Mouse (Mus musculus): Measurements from ENCODE around the gene Mob3a. TPM values are rescaled to one million over a fixed set of nuclear protein-coding genes. Genes with fewer than 3 reads are reported as not detected.
"Not testable (repeated sequence)": the region's sequence is repeated elsewhere in the genome, so short reads cannot be mapped to it uniquely, and the experiment has no call there.

Mob3a gene
- total and polyA plus RNA-seq, 2 experiments = 3.5 to 6.1 TPM

- Histone ChIP-seq H3K4me3 (ENCODE audit: insufficient read depth, low read depth, low read length) (no peak overlapping the region), H3K27ac (replicated peaks; ENCODE audit: insufficient read depth, low read depth, low read length) (no peak overlapping the region), H3K9ac (ENCODE audit: low read depth, low read length) (no peak overlapping the region), H3K79me2 (ENCODE audit: control insufficient read depth, insufficient read depth, low read length) (peaks cover 12% of the 10 kb centered on the region; the same call in 1 of the 2 replicates), H3K36me3 (ENCODE audit: control insufficient read depth, insufficient read depth, low read length) (no peaks in the 10 kb centered on the region), H3K4me1 (ENCODE audit: control insufficient read depth, insufficient read depth, low read length) (peaks cover 2% of the 10 kb centered on the region; the same call in 1 of the 2 replicates), H3K27me3 (ENCODE audit: control insufficient read depth, insufficient read depth, low read length) (no peaks in the 10 kb centered on the region)
- no peak for DNase-seq (ENCODE audit: extremely low read depth, low read depth, low spot score)
- 94% methylated on average over 10 of the region's 10 CpGs for WGBS
- TF ChIP-seq CTCF (IDR thresholded peaks at IDR 0.05; ENCODE audit: low read depth, low read length) = no peak
- no peak for TF ChIP-seq POLR2A (IDR thresholded peaks at IDR 0.05; ENCODE audit: extremely low read depth, insufficient read depth, low read length)
These were observed 51.4 kb downstream of the Mob3a start for GRCm38 (mm10) chr10:80650392-80650791.

DNA sequence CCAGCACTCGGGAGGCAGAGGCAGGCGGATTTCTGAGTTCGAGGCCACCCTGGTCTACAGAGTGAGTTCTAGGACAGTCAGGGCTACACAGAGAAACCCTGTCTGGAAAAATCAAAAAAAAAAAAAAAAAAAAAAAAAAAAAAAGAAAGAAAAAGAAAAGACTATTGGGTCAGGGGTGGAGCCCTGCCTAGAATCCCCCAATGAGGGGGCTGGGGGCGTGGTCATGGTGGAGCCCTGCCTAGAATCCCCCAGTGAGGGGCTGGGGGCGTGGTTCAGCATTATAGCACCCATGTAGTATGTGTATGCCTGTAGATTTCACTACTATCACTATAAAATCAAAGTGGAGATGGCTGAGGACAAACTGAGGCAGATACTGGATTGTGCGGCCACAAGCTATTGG lies 51.9 kb downstream of the Mob3a start:
- not testable (repeated sequence) for H3K27me3 ChIP-seq (ENCODE audit: control insufficient read depth, insufficient read depth, low read length); H3K4me1 ChIP-seq (ENCODE audit: control insufficient read depth, insufficient read depth, low read length); H3K36me3 ChIP-seq (ENCODE audit: control insufficient read depth, insufficient read depth, low read length); H3K9ac ChIP-seq (ENCODE audit: low read depth, low read length); H3K4me3 ChIP-seq (ENCODE audit: insufficient read depth, low read depth, low read length); DNase-seq (ENCODE audit: extremely low read depth, low read depth, low spot score); H3K27ac ChIP-seq (replicated peaks; ENCODE audit: insufficient read depth, low read depth, low read length); H3K79me2 ChIP-seq (ENCODE audit: control insufficient read depth, insufficient read depth, low read length)
- 94% methylated on average over 6 of the region's 6 CpGs for WGBS

- no peak overlapping the region for H3K4me3 ChIP-seq (ENCODE audit: insufficient read depth, low read depth, low read length)
- 55% methylated on average over 10 of the region's 10 CpGs for WGBS
- DNase-seq (ENCODE audit: extremely low read depth, low read depth, low spot score) = peak; percentile 68
- H3K9ac ChIP-seq (ENCODE audit: low read depth, low read length) = no peak overlapping the region
- H3K4me1 ChIP-seq (ENCODE audit: control insufficient read depth, insufficient read depth, low read length) = no peaks in the 10 kb centered on the region
- no peak for TF ChIP-seq CTCF (IDR thresholded peaks at IDR 0.05; ENCODE audit: low read depth, low read length)
- no peak for TF ChIP-seq POLR2A (IDR thresholded peaks at IDR 0.05; ENCODE audit: extremely low read depth, insufficient read depth, low read length)
- no peaks in the 10 kb centered on the region for H3K79me2 ChIP-seq (ENCODE audit: control insufficient read depth, insufficient read depth, low read length)
- H3K27ac ChIP-seq (replicated peaks; ENCODE audit: insufficient read depth, low read depth, low read length) = no peak overlapping the region
- H3K27me3 ChIP-seq (ENCODE audit: control insufficient read depth, insufficient read depth, low read length) = no peaks in the 10 kb centered on the region
- H3K36me3 ChIP-seq (ENCODE audit: control insufficient read depth, insufficient read depth, low read length) = peaks cover 2% of the 10 kb centered on the region; the same call in 1 of the 2 replicates
These were observed 54.8 kb downstream of the Mob3a start for GRCm38 (mm10) chr10:80646936-80647335.

DNA sequence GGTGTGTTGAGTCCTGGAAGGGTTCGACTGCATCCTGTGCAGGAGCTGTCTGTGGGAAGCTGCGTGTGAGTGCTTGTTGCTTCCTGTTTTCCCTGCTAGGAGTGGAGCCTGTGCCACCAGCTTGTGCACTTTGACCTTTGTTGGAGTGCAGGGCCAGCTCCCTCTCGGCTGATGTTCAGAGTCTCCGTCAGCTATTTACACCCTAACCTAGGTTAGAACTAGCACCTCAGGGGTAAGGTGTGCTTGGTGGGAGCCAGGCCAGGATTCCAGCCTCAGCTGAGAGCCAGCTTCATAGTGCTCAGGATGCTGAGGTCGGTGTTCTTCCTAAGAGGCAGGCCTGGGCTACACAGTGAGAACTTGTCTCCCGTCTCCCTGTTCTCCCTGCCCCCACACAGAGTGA lies 66.4 kb downstream of the Mob3a start:
- Histone ChIP-seq H3K79me2 (ENCODE audit: control insufficient read depth, insufficient read depth, low read length) (peaks cover 24% of the 10 kb centered on the region), H3K4me3 (ENCODE audit: insufficient read depth, low read depth, low read length) (no peak overlapping the region), H3K9ac (ENCODE audit: low read depth, low read length) (no peak overlapping the region), H3K27me3 (ENCODE audit: control insufficient read depth, insufficient read depth, low read length) (no peaks in the 10 kb centered on the region), H3K27ac (replicated peaks; ENCODE audit: insufficient read depth, low read depth, low read length) (no peak overlapping the region; the same call in 1 of the 2 replicates), H3K36me3 (ENCODE audit: control insufficient read depth, insufficient read depth, low read length) (peaks cover 6% of the 10 kb centered on the region; the same call in 1 of the 2 replicates), H3K4me1 (ENCODE audit: control insufficient read depth, insufficient read depth, low read length) (peaks cover 17% of the 10 kb centered on the region)
- DNase-seq (ENCODE audit: extremely low read depth, low read depth, low spot score) = peak; percentile 84
- no peak for TF ChIP-seq CTCF (IDR thresholded peaks at IDR 0.05; ENCODE audit: low read depth, low read length)
- TF ChIP-seq POLR2A (IDR thresholded peaks at IDR 0.05; ENCODE audit: extremely low read depth, insufficient read depth, low read length) = no peak
- WGBS = 9% methylated on average over 6 of the region's 6 CpGs

Other genes with a start within 250 kb of the Mob3a start
- not detected in 2 replicates for gene Onecut3, start 207.1 kb downstream of the Mob3a start, total RNA-seq (2014; rRNA removed)
- not detected in 2 replicates for gene Onecut3, start 207.1 kb downstream of the Mob3a start, polyA plus RNA-seq (2012; rRNA removed)
- gene Atp8b3, start 162.9 kb downstream of the Mob3a start, total RNA-seq (2014; rRNA removed) = not detected in 2 replicates
- 0.04 TPM in 1 of 2 replicates, not detected in the other for gene Atp8b3, start 162.9 kb downstream of the Mob3a start, polyA plus RNA-seq (2012; rRNA removed)
- gene Rexo1, start 140.4 kb downstream of the Mob3a start, total RNA-seq (2014; rRNA removed) = 4.4 and 5.5 TPM in 2 replicates
- 28.1 and 36.8 TPM in 2 replicates for gene Rexo1, start 140.4 kb downstream of the Mob3a start, polyA plus RNA-seq (2012; rRNA removed)
- 0.74 and 1.3 TPM in 2 replicates for gene Klf16, start 124.7 kb downstream of the Mob3a start, total RNA-seq (2014; rRNA removed)
- 4.2 and 5.5 TPM in 2 replicates for gene Klf16, start 124.7 kb downstream of the Mob3a start, polyA plus RNA-seq (2012; rRNA removed)
- 45.7 and 59.3 TPM in 2 replicates for gene Abhd17a, start 111.6 kb downstream of the Mob3a start, total RNA-seq (2014; rRNA removed)
- gene Abhd17a, start 111.6 kb downstream of the Mob3a start, polyA plus RNA-seq (2012; rRNA removed) = 194 and 205 TPM in 2 replicates
- gene Scamp4, start 99.1 kb downstream of the Mob3a start, total RNA-seq (2014; rRNA removed) = 7.6 and 11.4 TPM in 2 replicates
- 61.2 and 63.2 TPM in 2 replicates for gene Scamp4, start 99.1 kb downstream of the Mob3a start, polyA plus RNA-seq (2012; rRNA removed)
- 0.28 and 1.4 TPM in 2 replicates for gene Adat3, start 99.1 kb downstream of the Mob3a start, total RNA-seq (2014; rRNA removed)
- 3.3 and 5.5 TPM in 2 replicates for gene Adat3, start 99.1 kb downstream of the Mob3a start, polyA plus RNA-seq (2012; rRNA removed)
- 0.28 and 0.34 TPM in 2 replicates for gene Gm49322, start 96.0 kb downstream of the Mob3a start, total RNA-seq (2014; rRNA removed)
- 0.54 and 0.70 TPM in 2 replicates for gene Gm49322, start 96.0 kb downstream of the Mob3a start, polyA plus RNA-seq (2012; rRNA removed)
- gene Csnk1g2, start 79.1 kb downstream of the Mob3a start, total RNA-seq (2014; rRNA removed) = 54.4 and 56.1 TPM in 2 replicates
- gene Csnk1g2, start 79.1 kb downstream of the Mob3a start, polyA plus RNA-seq (2012; rRNA removed) = 110 and 123 TPM in 2 replicates
- 16.2 and 19.7 TPM in 2 replicates for gene Btbd2, start 44.9 kb downstream of the Mob3a start, total RNA-seq (2014; rRNA removed)
- gene Btbd2, start 44.9 kb downstream of the Mob3a start, polyA plus RNA-seq (2012; rRNA removed) = 36.1 and 36.8 TPM in 2 replicates
- gene Mknk2, start 23.9 kb downstream of the Mob3a start, total RNA-seq (2014; rRNA removed) = 88.6 and 119 TPM in 2 replicates
- 87.0 and 116 TPM in 2 replicates for gene Mknk2, start 23.9 kb downstream of the Mob3a start, polyA plus RNA-seq (2012; rRNA removed)
- gene Izumo4, start 207 bp upstream of the Mob3a start, total RNA-seq (2014; rRNA removed) = 17.2 and 18.3 TPM in 2 replicates
- 42.5 and 49.7 TPM in 2 replicates for gene Izumo4, start 207 bp upstream of the Mob3a start, polyA plus RNA-seq (2012; rRNA removed)
- 22.3 and 35.2 TPM in 2 replicates for gene Ap3d1, start 40.3 kb upstream of the Mob3a start, total RNA-seq (2014; rRNA removed)
- 38.1 and 49.2 TPM in 2 replicates for gene Ap3d1, start 40.3 kb upstream of the Mob3a start, polyA plus RNA-seq (2012; rRNA removed)
- 2.4 and 3.6 TPM in 2 replicates for gene Dot1l, start 53.2 kb upstream of the Mob3a start, total RNA-seq (2014; rRNA removed)
- 13.0 and 14.8 TPM in 2 replicates for gene Dot1l, start 53.2 kb upstream of the Mob3a start, polyA plus RNA-seq (2012; rRNA removed)
- gene Sf3a2, start 96.2 kb upstream of the Mob3a start, total RNA-seq (2014; rRNA removed) = 6.7 and 8.6 TPM in 2 replicates
- 12.7 and 17.8 TPM in 2 replicates for gene Sf3a2, start 96.2 kb upstream of the Mob3a start, polyA plus RNA-seq (2012; rRNA removed)
- gene Plekhj1, start 96.6 kb upstream of the Mob3a start, total RNA-seq (2014; rRNA removed) = 16.0 and 17.4 TPM in 2 replicates
- 29.4 and 42.2 TPM in 2 replicates for gene Plekhj1, start 96.6 kb upstream of the Mob3a start, polyA plus RNA-seq (2012; rRNA removed)
- gene Amh, start 103.3 kb upstream of the Mob3a start, total RNA-seq (2014; rRNA removed) = 0.13 and 0.18 TPM in 2 replicates
- gene Amh, start 103.3 kb upstream of the Mob3a start, polyA plus RNA-seq (2012; rRNA removed) = 0.09 and 0.21 TPM in 2 replicates
- gene Jsrp1, start 111.5 kb upstream of the Mob3a start, total RNA-seq (2014; rRNA removed) = not detected in 2 replicates
- not detected in 2 replicates for gene Jsrp1, start 111.5 kb upstream of the Mob3a start, polyA plus RNA-seq (2012; rRNA removed)
- 527 and 614 TPM in 2 replicates for gene Oaz1, start 124.7 kb upstream of the Mob3a start, total RNA-seq (2014; rRNA removed)
- 1,187 and 1,294 TPM in 2 replicates for gene Oaz1, start 124.7 kb upstream of the Mob3a start, polyA plus RNA-seq (2012; rRNA removed)
- gene Lingo3, start 142.1 kb upstream of the Mob3a start, total RNA-seq (2014; rRNA removed) = not detected in 2 replicates
- gene Lingo3, start 142.1 kb upstream of the Mob3a start, polyA plus RNA-seq (2012; rRNA removed) = 0.05 TPM in 1 of 2 replicates, not detected in the other
- gene Lsm7, start 153.2 kb upstream of the Mob3a start, total RNA-seq (2014; rRNA removed) = 61.3 and 61.6 TPM in 2 replicates
- 62.1 and 75.1 TPM in 2 replicates for gene Lsm7, start 153.2 kb upstream of the Mob3a start, polyA plus RNA-seq (2012; rRNA removed)
- 6.5 and 10.4 TPM in 2 replicates for gene Sppl2b, start 153.3 kb upstream of the Mob3a start, total RNA-seq (2014; rRNA removed)
- 40.1 and 40.5 TPM in 2 replicates for gene Sppl2b, start 153.3 kb upstream of the Mob3a start, polyA plus RNA-seq (2012; rRNA removed)
- under 0.01 and 0.09 TPM in 2 replicates for gene Tmprss9, start 169.9 kb upstream of the Mob3a start, total RNA-seq (2014; rRNA removed)
- 0.04 and 0.05 TPM in 2 replicates for gene Tmprss9, start 169.9 kb upstream of the Mob3a start, polyA plus RNA-seq (2012; rRNA removed)
- gene Timm13, start 199.0 kb upstream of the Mob3a start, total RNA-seq (2014; rRNA removed) = 79.9 and 87.7 TPM in 2 replicates
- gene Timm13, start 199.0 kb upstream of the Mob3a start, polyA plus RNA-seq (2012; rRNA removed) = 369 and 388 TPM in 2 replicates
- 3.2 and 3.3 TPM in 2 replicates for gene Lmnb2, start 216.3 kb upstream of the Mob3a start, total RNA-seq (2014; rRNA removed)
- gene Lmnb2, start 216.3 kb upstream of the Mob3a start, polyA plus RNA-seq (2012; rRNA removed) = 5.5 and 6.6 TPM in 2 replicates
- gene Gadd45b, start 228.1 kb upstream of the Mob3a start, total RNA-seq (2014; rRNA removed) = 2.1 and 8.3 TPM in 2 replicates
- 1.4 and 1.8 TPM in 2 replicates for gene Gadd45b, start 228.1 kb upstream of the Mob3a start, polyA plus RNA-seq (2012; rRNA removed)